Comparison of ENCODE assay signal across 14 mouse cellular contexts in genomic region chr15:84634361-84634760, GRCm38 (mm10). TPM values are rescaled to one million over a fixed set of nuclear protein-coding genes. Genes with fewer than 3 reads are reported as not detected.
DNase-seq lines count a peak whose midpoint lies in the region; ATAC-seq and TF ChIP-seq lines count a peak whose summit lies in the region.
"Had no signal": no experiment of that assay in that cellular context is flagged by ENCODE, and none has a peak within 500 bp of the region (broad histone marks: within the 10 kb centered on the region; RNA-seq: fewer than 3 reads in every experiment).

No protein-coding gene starts in this region.

- H3K4me1 ChIP-seq in heart, embryonic 10.5 days = peaks cover 12% of the 10 kb centered on the region
- peaks cover 8% of the 10 kb centered on the region; the same call in 1 of the 2 replicates for H3K4me1 ChIP-seq in heart, postnatal 0 days (ENCODE audit: control insufficient read depth, insufficient read depth)

- H3K9ac ChIP-seq in heart, postnatal 0 days (replicated peaks; ENCODE audit: low read depth, low read length) = no peak overlapping the region
- H3K9ac ChIP-seq: heart, embryonic 13.5 days; intestine, embryonic 15.5 days; liver, embryonic 12.5 days had no signal

- no peak overlapping the region for H3K4me2 ChIP-seq in heart, postnatal 0 days (ENCODE audit: low read depth, low read length)
- H3K4me2 ChIP-seq: heart, embryonic 13.5 days; intestine, embryonic 15.5 days; liver, embryonic 12.5 days had no signal

- TF ChIP-seq CTCF in heart, postnatal 0 days (IDR thresholded peaks at IDR 0.05; ENCODE audit: low read depth) = no peak

- no peak overlapping the region for H3K27ac ChIP-seq in heart, embryonic 10.5 days
- H3K27ac ChIP-seq in heart, postnatal 0 days (ENCODE audit: low read depth) = no peak overlapping the region
- H3K27ac ChIP-seq: heart, embryonic 13.5 days; intestine, embryonic 15.5 days; liver, embryonic 12.5 days had no signal

- no peaks in the 10 kb centered on the region for H3K36me3 ChIP-seq in heart, embryonic 10.5 days
- H3K36me3 ChIP-seq in heart, postnatal 0 days (replicated peaks; ENCODE audit: control insufficient read depth, insufficient read depth, low read length) = no peaks in the 10 kb centered on the region
- H3K36me3 ChIP-seq: heart, embryonic 13.5 days; intestine, embryonic 15.5 days; liver, embryonic 12.5 days had no signal

- no peak for TF ChIP-seq EP300 in heart, postnatal 0 days (IDR thresholded peaks at IDR 0.05; ENCODE audit: low read depth)

- DNase-seq in heart, adult 9 months (ENCODE audit: low spot score in 2 of 2) = peak; percentile 47 to 67
- no peak for DNase-seq in heart, embryonic 10.5 days (ENCODE audit: low spot score)
- peak; percentile 33 for DNase-seq in urinary bladder, postnatal 14 days (ENCODE audit: low spot score)
- no peak for DNase-seq in urinary bladder, adult 2 months (ENCODE audit: low spot score)
- no peak for DNase-seq in heart, postnatal 0 days (ENCODE audit: low spot score)
- no peak for DNase-seq in spleen, postnatal 4 days (ENCODE audit: low spot score in 2 of 2)
- DNase-seq in cerebellum, adult 8-10 months = no peak
- no peak for DNase-seq in layer of hippocampus, postnatal 10 days (ENCODE audit: low spot score in 2 of 2)
- DNase-seq: cerebellum, postnatal 36 days; layer of hippocampus, postnatal 36 days; thymus, postnatal 36 days had no signal

- 0 out of 2 replicates have a peak, but pooled peaks have one; percentile 31 for ATAC-seq in heart, postnatal 0 days (ENCODE audit: insufficient read depth, low read depth)
- ATAC-seq: intestine, embryonic 15.5 days; liver, embryonic 12.5 days had no signal

- 62% methylated on average over 3 of the region's 3 CpGs for WGBS in heart, embryonic 10.5 days
- WGBS in heart, postnatal 0 days = 52% methylated on average over 3 of the region's 3 CpGs

- H3K4me3 ChIP-seq in heart, embryonic 10.5 days = no peak overlapping the region
- no peak overlapping the region for H3K4me3 ChIP-seq in heart, postnatal 0 days (ENCODE audit: low read depth, low read length)
- H3K4me3 ChIP-seq: heart, embryonic 13.5 days; intestine, embryonic 15.5 days; liver, embryonic 12.5 days had no signal

- H3K27me3 ChIP-seq in heart, embryonic 10.5 days (ENCODE audit: insufficient read depth, poor library complexity, severe bottlenecking) = 0 out of 2 replicates have a peak, but pooled peaks cover 7% of the 10 kb centered on the region
- peaks cover 3% of the 10 kb centered on the region; the same call in 1 of the 2 replicates for H3K27me3 ChIP-seq in heart, postnatal 0 days (ENCODE audit: control insufficient read depth, insufficient read depth, low read length)
- H3K27me3 ChIP-seq: intestine, embryonic 15.5 days; liver, embryonic 12.5 days had no signal

- H3K9me3 ChIP-seq in heart, embryonic 10.5 days = no peaks in the 10 kb centered on the region
- H3K9me3 ChIP-seq in heart, postnatal 0 days (replicated peaks; ENCODE audit: control insufficient read depth, low read length) = no peaks in the 10 kb centered on the region
- H3K9me3 ChIP-seq: intestine, embryonic 15.5 days; liver, embryonic 12.5 days had no signal

RNA-seq across cellular contexts. Expression of gene Prr5, which starts 35.1 kb away (rescaled TPM):
- 30.6 and 33.1 TPM in 2 replicates for polyA plus RNA-seq in heart, embryonic 10.5 days (2016; fragmentation: Nextera tagmentation; extraction: Ambion mirVana)
- 9.1 and 9.4 TPM in 2 replicates for polyA plus RNA-seq in urinary bladder, adult 2 months (2012; rRNA removed)
- total RNA-seq in heart, postnatal 0 days (2014; rRNA removed; ENCODE audit: low replicate concordance) = 7.3 and 14.8 TPM in 2 replicates
- 5.6 and 6.5 TPM in 2 replicates for polyA plus RNA-seq in heart, postnatal 0 days (2015; fragmentation: Nextera tagmentation; extraction: Ambion mirVana)
- 10 to 100 TPM; 18.6 to 20.6 TPM for total RNA-seq in layer of hippocampus, postnatal 10 days (2021)

Comparison
In these comparisons a context has a peak if more than half of its experiments do, and no peak if none do; other contexts are left out.
1. DNase-seq: peak in heart, adult 9 months (2 of 2) and urinary bladder, postnatal 14 days (single experiment); none in heart, embryonic 10.5 days (single experiment), urinary bladder, adult 2 months (single experiment), heart, postnatal 0 days (single experiment), spleen, postnatal 4 days (0 of 2), cerebellum, adult 8-10 months (single experiment) and layer of hippocampus, postnatal 10 days (0 of 2).